Mouse (Mus musculus) neutrophil, adult 65 days (primary cell): ENCODE results near the gene Creb5. TPM values are rescaled to one million over a fixed set of nuclear protein-coding genes. Genes with fewer than 3 reads are reported as not detected.

ENCODE experiments used
- total RNA-seq: library from RNA; stranded (reverse); gene quantifications from 2 replicates; pipeline ENCODE4 v1.2.4, GENCODE M21; 2023

Gene Creb5
- total RNA-seq, result 2.0 and 3.0 TPM in 2 replicates

DNA sequence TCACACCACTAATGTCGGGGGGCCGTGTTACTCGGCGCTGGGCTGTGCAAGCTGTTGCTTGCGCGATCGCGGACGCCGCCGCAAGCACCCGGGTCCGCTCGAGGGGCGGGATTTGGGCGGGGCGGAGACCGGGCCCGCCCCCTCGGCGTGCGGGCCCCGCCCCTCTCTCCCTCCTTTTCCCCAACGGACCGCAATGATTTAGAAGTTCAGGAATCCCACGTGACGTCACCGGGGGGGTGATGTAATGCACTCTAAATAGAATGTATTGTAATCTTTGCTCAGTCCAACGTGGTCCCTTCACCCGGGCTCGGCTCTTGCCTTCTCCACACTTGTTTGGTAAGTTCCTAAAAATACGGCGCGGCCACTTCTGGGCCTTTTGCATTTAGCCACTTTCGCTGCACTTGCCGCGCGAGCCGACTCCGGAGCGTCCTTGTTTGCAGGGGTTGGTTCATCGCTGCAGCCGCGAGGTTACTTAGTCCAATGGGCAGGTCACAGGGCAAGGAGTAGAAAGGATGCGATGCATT lies at the start of gene Creb5:
TSS of gene Creb5 (plus strand) at position 233 of the 524 bp plus-strand sequence.

Other genes starting within 250 kb of the Creb5 start
- 2.2 and 2.5 TPM in 2 replicates for gene Jazf1, start 218.6 kb upstream of the Creb5 start, total RNA-seq